Mouse (Mus musculus): ENCODE data around the gene Cped1.
"Not testable (repeated sequence)": the region's sequence is repeated elsewhere in the genome, so short reads cannot be mapped to it uniquely, and the experiment has no call there.

Gene Cped1

GRCm38 (mm10) chr6:22222947-22223346 is 237.2 kb downstream of the Cped1 start:
- no peak for DNase-seq (ENCODE audit: low spot score in 2 of 2)

- DNase-seq (ENCODE audit: low spot score in 2 of 2), result no peak
These were observed 238.6 kb downstream of the Cped1 start for GRCm38 (mm10) chr6:22224351-22224750.

GRCm38 (mm10) chr6:22231244-22231643 is 245.5 kb downstream of the Cped1 start:
- DNase-seq (ENCODE audit: low spot score in 2 of 2), result no peak

GRCm38 (mm10) chr6:22233517-22233916 is 247.8 kb downstream of the Cped1 start:
- no peak for DNase-seq (ENCODE audit: low spot score in 2 of 2)

GRCm38 (mm10) chr6:22235133-22235532 is 249.4 kb downstream of the Cped1 start:
- DNase-seq (ENCODE audit: low spot score in 2 of 2), result no peak

- DNase-seq (ENCODE audit: low spot score in 2 of 2), result no peak
These were observed 257.6 kb downstream of the Cped1 start for GRCm38 (mm10) chr6:22243321-22243720.

GRCm38 (mm10) chr6:22246696-22247095 is 261.0 kb downstream of the Cped1 start:
- no peak for DNase-seq (ENCODE audit: low spot score in 2 of 2)

- no peak for DNase-seq (ENCODE audit: low spot score in 2 of 2)
These were observed 273.1 kb downstream of the Cped1 start for GRCm38 (mm10) chr6:22258784-22259183.

- DNase-seq (ENCODE audit: low spot score in 2 of 2), result no peak
These were observed 276.8 kb downstream of the Cped1 start for GRCm38 (mm10) chr6:22262519-22262918.

GRCm38 (mm10) chr6:22264094-22264493 is 278.4 kb downstream of the Cped1 start:
- not testable (repeated sequence) for DNase-seq (ENCODE audit: low spot score in 2 of 2)

GRCm38 (mm10) chr6:22266018-22266417 is 280.3 kb downstream of the Cped1 start:
- no peak for DNase-seq (ENCODE audit: low spot score in 2 of 2)

- DNase-seq (ENCODE audit: low spot score in 2 of 2), result no peak
These were observed 282.3 kb downstream of the Cped1 start for GRCm38 (mm10) chr6:22267807-22268667.

GRCm38 (mm10) chr6:22268677-22269076 is 283.0 kb downstream of the Cped1 start:
- no peak for DNase-seq (ENCODE audit: low spot score in 2 of 2)

- DNase-seq (ENCODE audit: low spot score in 2 of 2), result peak in 1 of 2 experiments; percentile 21
These were observed 284.3 kb downstream of the Cped1 start for GRCm38 (mm10) chr6:22269840-22270521.

- DNase-seq (ENCODE audit: low spot score in 2 of 2), result no peak
These were observed 292.2 kb downstream of the Cped1 start for GRCm38 (mm10) chr6:22277941-22278340.

GRCm38 (mm10) chr6:22280217-22280861 is 294.6 kb downstream of the Cped1 start:
- DNase-seq (ENCODE audit: low spot score in 2 of 2), result peak in 1 of 2 experiments; percentile 74

- no peak for DNase-seq (ENCODE audit: low spot score in 2 of 2)
These were observed 296.7 kb downstream of the Cped1 start for GRCm38 (mm10) chr6:22282405-22282804.

GRCm38 (mm10) chr6:22288004-22288736 is 302.5 kb downstream of the Cped1 start, which contains the start of gene Wnt16:
TSS of gene Wnt16 (plus strand) at chr6:22288227.
- no peak for DNase-seq (ENCODE audit: low spot score in 2 of 2)

- peak; percentile 19 to 26 for DNase-seq (ENCODE audit: low spot score in 2 of 2)
These were observed 303.2 kb downstream of the Cped1 start for GRCm38 (mm10) chr6:22288737-22289460.

GRCm38 (mm10) chr6:22289461-22290021 is 303.8 kb downstream of the Cped1 start:
- no peak for DNase-seq (ENCODE audit: low spot score in 2 of 2)

- DNase-seq (ENCODE audit: low spot score in 2 of 2), result no peak
These were observed 305.1 kb downstream of the Cped1 start for GRCm38 (mm10) chr6:22290790-22291189.
